Mouse (Mus musculus): ENCODE measurements at regions not wholly inside any gene's neighbourhood (a gene's known extent, or its start where the extent isn't known, plus 50 kb on each side); places are given as distances from the start of the nearest gene placed in this dataset.

DNA sequence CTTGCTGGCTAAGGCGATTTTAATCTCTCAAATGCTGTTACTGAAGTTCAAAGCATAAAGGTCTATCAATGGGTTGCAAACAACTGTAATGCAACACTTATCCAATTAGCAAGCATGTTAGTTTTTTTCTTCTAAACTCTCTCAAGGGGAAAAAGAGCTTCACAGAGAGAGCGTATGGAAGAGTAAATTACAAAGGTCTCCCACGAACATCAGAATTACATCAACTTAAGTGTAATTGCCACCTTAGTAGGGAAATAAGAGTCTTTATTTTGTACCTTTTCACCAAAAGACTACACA is 246.3 kb upstream of the Xrcc4 start:
- no peak for TF ChIP-seq POLR2A (IDR thresholded peaks at IDR 0.05; ENCODE audit: low read depth, low read length)
- TF ChIP-seq CTCF (IDR thresholded peaks at IDR 0.05; ENCODE audit: extremely low read depth, insufficient read depth, insufficient read length, insufficient replicate concordance), result no peak
- 86% methylated on average over 3 of the region's 3 CpGs for WGBS
- no peaks in the 10 kb centered on the region for H3K4me1 ChIP-seq (ENCODE audit: control insufficient read depth, insufficient read depth, insufficient read length)

GRCm38 (mm10) chr13:90334934-90335740 is 245.7 kb upstream of the Xrcc4 start:
- H3K4me1 ChIP-seq (ENCODE audit: control insufficient read depth, insufficient read depth, insufficient read length), result no peaks in the 10 kb centered on the region
- H3K4me3 ChIP-seq (ENCODE audit: extremely low read depth, insufficient read depth, insufficient read length), result no peak overlapping the region
- TF ChIP-seq CTCF (IDR thresholded peaks at IDR 0.05; ENCODE audit: extremely low read depth, insufficient read depth, insufficient read length, insufficient replicate concordance) (no peak), POLR2A (IDR thresholded peaks at IDR 0.05; ENCODE audit: low read depth, low read length) (no peak)
- no peak overlapping the region for H3K27ac ChIP-seq (ENCODE audit: insufficient read depth, low read length)
- no peaks in the 10 kb centered on the region for H3K36me3 ChIP-seq (ENCODE audit: control insufficient read depth, insufficient read depth, low read length)
- 72% methylated on average over 6 of the region's 6 CpGs for WGBS
- DNase-seq (ENCODE audit: low read depth in 1 of 2, low spot score in 2 of 2), result no peak
- H3K27me3 ChIP-seq (ENCODE audit: control insufficient read depth, insufficient read depth, low read length), result no peaks in the 10 kb centered on the region

More for the DNA sequence above, 246.3 kb upstream of the Xrcc4 start:
- Histone ChIP-seq H3K27me3 (ENCODE audit: control insufficient read depth, insufficient read depth, low read length) (no peaks in the 10 kb centered on the region), H3K4me3 (ENCODE audit: extremely low read depth, insufficient read depth, insufficient read length) (no peak overlapping the region), H3K27ac (ENCODE audit: insufficient read depth, low read length) (no peak overlapping the region), H3K36me3 (ENCODE audit: control insufficient read depth, insufficient read depth, low read length) (no peaks in the 10 kb centered on the region)
- no peak for DNase-seq (ENCODE audit: low read depth in 1 of 2, low spot score in 2 of 2)

DNA sequence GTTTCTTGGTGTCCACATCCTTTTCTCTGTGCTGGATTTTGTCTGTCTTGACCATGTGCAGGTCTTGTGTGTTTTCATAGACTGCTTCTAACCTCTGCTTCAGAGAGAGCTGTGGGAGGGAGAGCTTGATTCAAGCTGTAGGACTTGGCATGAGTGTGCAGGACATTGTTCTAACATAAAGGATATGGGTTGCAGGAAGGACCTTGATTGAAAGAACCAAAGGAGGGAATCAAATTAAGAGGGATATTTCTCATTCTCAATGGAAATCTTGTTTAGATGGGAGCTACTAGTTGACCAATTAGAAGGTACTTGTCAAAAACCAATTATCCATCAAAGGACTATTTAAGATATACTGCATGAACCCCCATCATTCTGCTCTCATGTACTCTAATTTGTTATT is 244.9 kb upstream of the Xrcc4 start:
- H3K27me3 ChIP-seq (ENCODE audit: control insufficient read depth, insufficient read depth, low read length), result no peaks in the 10 kb centered on the region
- no peak overlapping the region for H3K27ac ChIP-seq (ENCODE audit: insufficient read depth, low read length)
- DNase-seq (ENCODE audit: low read depth in 1 of 2, low spot score in 2 of 2), result no peak
- H3K36me3 ChIP-seq (ENCODE audit: control insufficient read depth, insufficient read depth, low read length), result no peaks in the 10 kb centered on the region
- no peaks in the 10 kb centered on the region for H3K4me1 ChIP-seq (ENCODE audit: control insufficient read depth, insufficient read depth, insufficient read length)
- H3K4me3 ChIP-seq (ENCODE audit: extremely low read depth, insufficient read depth, insufficient read length), result no peak overlapping the region
- TF ChIP-seq POLR2A (IDR thresholded peaks at IDR 0.05; ENCODE audit: low read depth, low read length), result no peak
- TF ChIP-seq CTCF (IDR thresholded peaks at IDR 0.05; ENCODE audit: extremely low read depth, insufficient read depth, insufficient read length, insufficient replicate concordance), result no peak

DNA sequence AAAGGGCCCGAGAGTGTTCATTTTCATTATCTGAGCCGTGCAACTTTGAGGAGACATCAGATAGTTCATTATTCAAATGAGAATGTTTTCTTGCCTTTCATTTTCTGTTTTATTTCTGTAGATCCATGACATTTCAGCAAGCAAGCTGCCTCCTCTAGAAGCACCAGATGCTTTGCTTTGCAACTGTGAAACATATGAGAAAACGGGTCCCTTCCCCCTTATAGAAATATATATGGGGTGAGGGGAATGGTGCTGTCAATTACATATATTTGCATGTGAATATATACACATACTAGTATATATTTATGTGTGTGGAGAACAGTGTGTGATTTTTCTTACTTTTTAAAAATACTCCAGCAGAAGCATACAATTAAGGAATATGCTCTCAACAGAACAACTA is 235.8 kb upstream of the Xrcc4 start:
- H3K36me3 ChIP-seq (ENCODE audit: control insufficient read depth, insufficient read depth, low read length), result no peaks in the 10 kb centered on the region
- TF ChIP-seq CTCF (IDR thresholded peaks at IDR 0.05; ENCODE audit: extremely low read depth, insufficient read depth, insufficient read length, insufficient replicate concordance) (no peak), POLR2A (IDR thresholded peaks at IDR 0.05; ENCODE audit: low read depth, low read length) (no peak)
- H3K4me3 ChIP-seq (ENCODE audit: extremely low read depth, insufficient read depth, insufficient read length), result no peak overlapping the region
- no peaks in the 10 kb centered on the region for H3K27me3 ChIP-seq (ENCODE audit: control insufficient read depth, insufficient read depth, low read length)
- 88% methylated on average over 3 of the region's 3 CpGs for WGBS
- no peak overlapping the region for H3K27ac ChIP-seq (ENCODE audit: insufficient read depth, low read length)
- no peak for DNase-seq (ENCODE audit: low read depth in 1 of 2, low spot score in 2 of 2)
- no peaks in the 10 kb centered on the region for H3K4me1 ChIP-seq (ENCODE audit: control insufficient read depth, insufficient read depth, insufficient read length)

DNA sequence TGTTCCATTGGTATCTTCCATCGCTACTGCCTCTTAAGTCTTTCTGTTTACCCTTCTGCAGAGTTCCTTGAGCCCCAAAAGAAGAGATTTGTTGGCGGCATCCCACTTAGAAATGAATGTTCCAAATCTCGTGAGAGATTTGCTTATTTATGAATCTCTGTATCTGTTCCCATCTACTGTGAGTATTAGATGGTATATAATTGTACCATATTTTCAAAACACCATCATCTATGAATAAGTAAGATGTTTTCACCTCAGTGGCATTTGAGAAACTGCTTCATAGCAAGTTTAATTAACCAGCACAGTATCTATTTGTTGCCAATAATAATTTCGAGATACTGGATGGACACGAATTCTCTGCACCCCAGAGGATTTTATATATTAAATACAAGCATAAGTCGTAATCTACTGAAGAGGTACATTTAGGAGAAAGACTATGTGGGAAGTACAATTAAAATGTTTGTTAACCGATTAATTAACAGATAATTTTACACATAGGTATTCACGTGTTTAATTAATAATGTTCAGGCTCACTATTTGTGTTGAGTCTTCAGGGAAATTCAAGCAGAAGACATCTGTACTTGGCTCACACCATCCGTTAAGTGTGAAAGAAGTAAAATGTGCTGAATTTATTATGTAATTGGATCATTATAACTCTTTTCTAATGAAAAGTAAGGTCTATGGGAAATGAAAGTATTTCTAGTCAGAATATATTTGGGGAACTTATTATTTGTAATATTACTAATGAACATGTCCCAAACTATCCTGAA is 224.0 kb upstream of the Xrcc4 start:
- no peak for DNase-seq (ENCODE audit: low read depth in 1 of 2, low spot score in 2 of 2)
- 87% methylated on average over 9 of the region's 9 CpGs for WGBS

GRCm38 (mm10) chr13:90310482-90310881 is 221.1 kb upstream of the Xrcc4 start:
- Histone ChIP-seq H3K27ac (ENCODE audit: insufficient read depth, low read length) (no peak overlapping the region), H3K4me3 (ENCODE audit: extremely low read depth, insufficient read depth, insufficient read length) (no peak overlapping the region), H3K27me3 (ENCODE audit: control insufficient read depth, insufficient read depth, low read length) (no peaks in the 10 kb centered on the region), H3K4me1 (ENCODE audit: control insufficient read depth, insufficient read depth, insufficient read length) (no peaks in the 10 kb centered on the region), H3K36me3 (ENCODE audit: control insufficient read depth, insufficient read depth, low read length) (no peaks in the 10 kb centered on the region)
- DNase-seq (ENCODE audit: low read depth in 1 of 2, low spot score in 2 of 2), result no peak
- TF ChIP-seq POLR2A (IDR thresholded peaks at IDR 0.05; ENCODE audit: low read depth, low read length), result no peak
- no peak for TF ChIP-seq CTCF (IDR thresholded peaks at IDR 0.05; ENCODE audit: extremely low read depth, insufficient read depth, insufficient read length, insufficient replicate concordance)

More for the DNA sequence above, 224.0 kb upstream of the Xrcc4 start:
- no peaks in the 10 kb centered on the region for H3K27me3 ChIP-seq (ENCODE audit: control insufficient read depth, insufficient read depth, low read length)
- TF ChIP-seq POLR2A (IDR thresholded peaks at IDR 0.05; ENCODE audit: low read depth, low read length) (no peak), CTCF (IDR thresholded peaks at IDR 0.05; ENCODE audit: extremely low read depth, insufficient read depth, insufficient read length, insufficient replicate concordance) (no peak)
- no peak overlapping the region for H3K4me3 ChIP-seq (ENCODE audit: extremely low read depth, insufficient read depth, insufficient read length)
- H3K36me3 ChIP-seq (ENCODE audit: control insufficient read depth, insufficient read depth, low read length), result no peaks in the 10 kb centered on the region
- no peaks in the 10 kb centered on the region for H3K4me1 ChIP-seq (ENCODE audit: control insufficient read depth, insufficient read depth, insufficient read length)
- no peak overlapping the region for H3K27ac ChIP-seq (ENCODE audit: insufficient read depth, low read length)

DNA sequence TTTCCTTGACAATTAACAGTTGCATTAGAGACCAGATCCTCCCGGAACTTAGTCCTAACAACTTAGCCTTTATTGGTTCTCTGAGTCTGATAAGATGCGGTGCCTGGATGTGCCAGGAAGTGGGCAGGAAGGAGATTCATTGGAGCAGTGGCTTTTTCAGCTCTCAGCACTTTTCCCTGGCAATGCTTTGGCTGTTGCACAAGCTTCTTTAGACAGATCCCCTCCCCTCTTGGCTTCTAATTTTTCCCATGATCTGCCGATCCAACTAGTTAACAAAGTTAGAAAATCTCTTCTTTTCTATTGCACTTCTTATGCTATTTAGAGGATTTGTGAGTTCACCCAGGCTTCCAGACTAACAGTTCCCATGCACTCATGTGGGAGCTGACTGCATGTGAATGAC is 211.1 kb upstream of the Xrcc4 start:
- Histone ChIP-seq H3K4me3 (ENCODE audit: extremely low read depth, insufficient read depth, insufficient read length) (no peak overlapping the region), H3K27me3 (ENCODE audit: control insufficient read depth, insufficient read depth, low read length) (no peaks in the 10 kb centered on the region), H3K4me1 (ENCODE audit: control insufficient read depth, insufficient read depth, insufficient read length) (no peaks in the 10 kb centered on the region), H3K27ac (ENCODE audit: insufficient read depth, low read length) (no peak overlapping the region), H3K36me3 (ENCODE audit: control insufficient read depth, insufficient read depth, low read length) (no peaks in the 10 kb centered on the region)
- TF ChIP-seq POLR2A (IDR thresholded peaks at IDR 0.05; ENCODE audit: low read depth, low read length) (no peak), CTCF (IDR thresholded peaks at IDR 0.05; ENCODE audit: extremely low read depth, insufficient read depth, insufficient read length, insufficient replicate concordance) (no peak)
- WGBS, result 76% methylated on average over 3 of the region's 3 CpGs
- DNase-seq (ENCODE audit: low read depth in 1 of 2, low spot score in 2 of 2), result no peak
